Mouse (Mus musculus): Measurements from ENCODE around the gene Setd4. TPM values are rescaled to one million over a fixed set of nuclear protein-coding genes. Genes with fewer than 3 reads are reported as not detected.
"Not testable (repeated sequence)": the region's sequence is repeated elsewhere in the genome, so short reads cannot be mapped to it uniquely, and the experiment has no call there.

Setd4 gene
- 10 to 100 TPM; 34.6 to 43.5 TPM for polyA plus RNA-seq (2017; shearing (Covaris generic))

DNA sequence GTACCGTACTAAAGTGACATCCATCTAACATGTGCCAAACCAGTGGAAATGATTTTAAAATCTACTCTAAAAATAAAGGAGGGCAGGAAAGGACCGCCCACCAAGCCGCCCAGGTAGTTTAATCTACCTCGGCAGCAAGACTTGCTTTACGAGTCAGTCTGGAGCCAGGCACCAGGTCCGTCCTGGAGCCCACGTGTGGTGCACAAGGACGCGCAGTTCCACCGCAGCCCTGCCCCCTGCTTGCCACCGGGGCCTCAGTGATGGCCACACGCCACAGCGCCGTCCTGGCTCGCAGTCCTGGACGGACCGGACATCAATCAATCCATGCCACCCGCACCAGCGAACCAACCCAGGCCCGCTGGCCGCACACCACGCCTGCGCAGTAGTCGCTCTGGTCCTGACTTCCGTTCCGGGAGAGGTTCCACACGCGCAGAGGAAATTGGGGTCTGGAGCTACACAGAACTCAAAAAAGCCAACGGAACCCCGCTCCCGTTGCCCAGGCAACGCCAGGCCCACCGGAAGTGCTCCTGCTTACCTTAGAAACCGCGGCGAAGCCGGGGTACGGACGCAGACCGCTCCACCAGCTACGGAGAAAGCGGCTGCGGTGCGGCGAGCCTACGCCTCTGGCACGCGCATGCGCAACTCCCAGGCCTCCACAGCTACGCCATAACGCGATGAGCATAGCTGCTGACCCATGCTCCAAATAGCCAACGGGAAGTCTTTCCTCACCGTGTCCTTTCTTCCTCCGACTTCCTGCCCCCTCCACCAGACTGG, at the start of gene Setd4:
Gene Setd4 (minus strand): TSS at position 625 of the 774 bp plus-strand sequence.
- ATAC-seq: peak; percentile 79

DNA sequence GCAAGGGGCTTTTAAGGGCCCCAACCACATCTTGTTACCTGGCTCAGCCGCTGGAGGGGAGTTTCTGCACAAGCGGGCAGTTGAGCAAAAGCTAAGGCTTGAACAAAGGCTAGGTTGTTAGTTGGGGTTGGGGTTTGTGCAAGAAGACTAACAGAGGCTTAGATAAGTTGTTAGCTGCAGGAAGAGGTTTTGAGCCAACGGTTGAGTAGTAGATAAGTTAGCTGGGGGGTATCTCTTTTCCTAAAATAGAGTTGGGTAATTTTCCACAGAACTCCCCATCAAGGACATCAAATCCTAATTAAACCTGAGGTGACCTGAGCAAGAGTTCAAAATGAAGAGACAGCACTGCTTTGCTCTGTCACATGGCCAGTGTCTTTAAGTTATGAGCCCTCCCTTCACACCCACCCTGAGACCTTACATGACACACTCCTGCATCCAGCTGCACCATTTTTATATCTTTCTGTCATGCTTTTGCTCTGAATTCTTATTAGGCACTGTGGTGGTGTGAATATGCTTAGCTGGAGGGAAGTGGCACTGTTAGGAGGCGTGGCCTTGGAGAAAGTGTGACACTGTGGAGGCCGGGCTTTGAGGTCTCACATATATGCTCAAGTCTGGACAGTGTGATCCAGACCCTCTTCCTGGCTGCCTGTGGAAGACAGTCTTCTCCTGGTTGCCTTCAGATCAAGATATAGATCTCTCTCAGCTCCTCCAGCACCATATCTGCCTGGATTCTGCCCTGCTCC, 44.7 kb upstream of the Setd4 start:
- ATAC-seq: no peak

DNA sequence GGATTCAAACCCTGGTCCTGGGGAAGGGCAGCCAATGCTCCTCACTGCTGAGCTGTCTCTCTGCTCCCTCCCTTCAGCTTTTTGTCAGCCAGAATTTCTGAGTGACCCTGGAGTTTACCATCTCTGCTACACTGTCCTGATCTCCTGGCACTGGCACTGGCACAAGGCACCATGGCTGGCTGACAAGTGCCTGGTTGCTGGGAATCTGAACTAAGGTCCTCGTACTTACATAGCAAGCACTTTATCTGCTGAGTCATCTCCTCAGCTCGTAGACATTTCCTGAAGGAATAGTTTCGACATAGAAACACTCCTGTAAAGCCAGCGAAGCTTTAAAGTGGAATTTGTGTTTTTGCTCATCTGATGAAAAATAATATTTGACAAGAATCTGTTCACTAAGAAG, 40.1 kb upstream of the Setd4 start:
- no peak for ATAC-seq

DNA sequence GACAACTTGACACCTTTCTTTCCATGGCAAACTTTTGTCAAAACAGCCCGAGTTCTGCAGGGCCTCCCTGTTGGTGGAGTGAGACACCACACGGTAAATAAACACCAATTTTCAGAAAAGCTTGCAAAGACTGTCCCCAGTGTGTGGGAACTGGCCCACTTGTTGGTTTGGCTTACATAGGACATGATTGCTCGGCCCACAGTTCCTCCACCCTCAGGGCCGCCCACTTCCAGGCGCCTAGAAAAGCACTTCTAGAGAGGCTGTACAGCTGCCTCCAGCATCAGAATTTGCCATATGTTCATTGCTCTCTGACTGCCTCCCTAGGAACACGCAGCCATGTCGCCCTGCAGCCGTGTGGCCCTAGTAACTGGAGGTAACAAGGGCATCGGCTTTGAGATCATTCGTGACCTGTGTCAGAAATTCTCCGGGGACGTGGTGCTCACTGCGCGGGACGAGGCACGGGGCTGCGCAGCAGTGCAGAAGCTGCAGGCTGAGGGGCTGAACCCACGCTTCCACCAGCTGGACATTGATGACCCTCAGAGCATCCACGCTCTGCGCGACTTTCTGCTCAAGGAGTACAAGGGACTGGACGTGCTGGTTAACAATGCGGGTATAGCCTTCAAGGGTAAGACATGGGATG, 24.0 kb upstream of the Setd4 start, which contains the start of gene Gm5678:
Gene Gm5678 (plus strand): TSS at position 337 of the 640 bp plus-strand sequence.
- no peak for ATAC-seq

DNA sequence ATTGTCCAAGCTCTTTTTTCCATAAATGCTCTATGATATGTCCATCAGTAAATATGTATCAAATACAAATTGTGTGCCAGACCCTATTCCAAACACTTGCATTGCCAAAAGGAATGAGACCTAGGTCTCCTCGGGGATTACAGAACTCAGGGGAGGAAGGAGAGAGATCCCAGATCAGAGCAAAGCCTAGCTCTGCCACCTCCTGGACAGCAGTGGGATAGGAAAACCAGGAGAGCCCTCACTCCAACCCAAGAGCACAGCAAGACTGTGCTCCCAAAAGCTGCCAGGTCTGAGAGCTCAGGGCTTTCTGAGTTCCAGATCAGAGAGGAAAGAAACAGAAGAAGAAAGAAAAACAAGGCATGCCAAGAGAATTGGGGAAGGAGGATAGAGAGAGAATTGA, 22.9 kb upstream of the Setd4 start:
- ATAC-seq: no peak

DNA sequence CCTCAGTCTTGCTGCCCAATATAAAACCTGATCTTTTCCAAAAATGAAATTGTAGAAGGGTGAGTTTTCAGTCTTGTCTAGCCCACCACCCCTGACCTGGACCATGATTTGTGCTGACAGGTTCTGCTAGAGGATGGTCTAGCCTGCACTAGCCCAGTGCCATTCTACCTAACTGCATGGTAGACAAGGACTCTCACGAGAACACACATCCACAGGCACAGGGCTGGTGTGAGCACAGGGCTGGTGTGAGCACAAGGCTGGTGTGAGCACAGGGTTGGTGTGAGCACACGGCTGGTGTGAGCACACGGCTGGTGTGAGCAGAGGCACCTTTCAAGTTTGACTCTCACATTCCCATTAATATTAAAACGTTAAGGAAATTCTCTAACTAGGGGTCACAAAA, 20.8 kb upstream of the Setd4 start:
- no peak for ATAC-seq

DNA sequence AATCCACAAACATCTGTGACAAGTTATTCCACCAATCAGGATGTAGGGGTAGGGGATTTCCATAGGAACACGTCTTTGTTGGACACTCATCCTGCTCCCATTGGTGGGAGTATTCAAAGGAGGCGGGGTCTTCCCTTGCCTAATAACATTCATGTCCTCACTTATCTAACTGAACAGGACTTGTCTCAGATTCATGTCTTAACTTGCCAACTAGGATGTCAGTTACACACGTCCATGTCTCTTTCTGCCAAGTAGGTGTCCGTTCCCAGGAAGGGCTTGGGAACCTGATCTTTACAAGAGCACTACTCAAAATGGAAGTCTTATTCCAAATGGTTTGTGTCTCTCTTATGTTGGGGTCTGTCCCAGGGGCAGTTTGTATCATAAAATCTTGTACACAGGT, 19.9 kb upstream of the Setd4 start:
- not testable (repeated sequence) for ATAC-seq

DNA sequence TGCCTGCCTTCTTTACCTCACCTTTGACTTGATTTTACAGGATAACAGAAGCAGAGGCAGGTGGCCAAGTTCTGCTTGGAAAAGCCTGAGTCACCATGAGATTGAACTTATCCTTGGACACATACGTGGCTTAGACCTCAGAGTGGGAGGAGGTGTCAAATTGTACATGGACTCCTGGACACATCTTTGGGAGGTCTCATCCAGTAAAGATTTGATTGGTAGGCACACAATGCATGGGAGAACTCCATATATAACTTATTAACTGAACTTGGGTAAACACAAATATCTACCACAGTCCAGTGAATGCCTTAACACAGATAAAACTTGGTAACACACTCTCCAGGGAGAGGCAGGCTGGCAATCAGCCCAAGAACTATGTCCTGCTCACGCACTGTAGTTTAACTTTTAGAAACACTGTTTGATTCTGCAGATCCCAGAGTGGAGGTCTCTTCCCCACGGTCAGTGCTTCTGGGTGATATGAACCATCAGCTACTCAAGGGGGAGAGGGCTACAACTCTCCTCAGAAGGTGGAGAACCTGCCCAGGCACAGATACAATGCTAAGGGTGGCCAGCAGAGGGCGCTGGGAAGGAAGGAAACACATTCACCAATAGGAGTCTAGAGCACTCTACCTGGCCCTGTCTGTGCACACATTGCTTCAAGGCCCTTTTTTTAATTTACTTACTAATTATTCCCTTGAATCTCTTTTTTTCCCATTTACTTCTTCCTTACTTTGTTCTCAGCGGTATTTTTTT, 11.4 kb upstream of the Setd4 start:
- peak; percentile 91 for ATAC-seq

DNA sequence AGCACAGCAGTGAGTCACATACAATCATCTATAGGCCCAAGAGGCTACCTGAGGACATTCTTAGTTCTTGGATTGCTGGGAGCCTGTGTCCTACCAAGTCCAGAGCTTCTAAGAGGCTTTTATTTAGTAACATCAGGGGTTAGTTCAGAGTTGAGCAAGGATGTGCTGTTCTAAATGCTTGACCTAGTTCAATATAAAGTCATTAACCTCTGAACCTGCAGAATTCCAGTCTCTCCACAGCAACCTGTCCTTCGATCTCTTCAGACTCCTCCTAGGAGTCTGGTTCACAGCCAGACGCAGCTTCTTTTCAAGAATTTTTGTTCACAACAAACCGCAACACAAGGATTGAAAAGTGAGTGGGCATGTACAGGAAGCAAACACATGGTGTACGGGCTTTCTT, 7.1 kb upstream of the Setd4 start:
- ATAC-seq: no peak

DNA sequence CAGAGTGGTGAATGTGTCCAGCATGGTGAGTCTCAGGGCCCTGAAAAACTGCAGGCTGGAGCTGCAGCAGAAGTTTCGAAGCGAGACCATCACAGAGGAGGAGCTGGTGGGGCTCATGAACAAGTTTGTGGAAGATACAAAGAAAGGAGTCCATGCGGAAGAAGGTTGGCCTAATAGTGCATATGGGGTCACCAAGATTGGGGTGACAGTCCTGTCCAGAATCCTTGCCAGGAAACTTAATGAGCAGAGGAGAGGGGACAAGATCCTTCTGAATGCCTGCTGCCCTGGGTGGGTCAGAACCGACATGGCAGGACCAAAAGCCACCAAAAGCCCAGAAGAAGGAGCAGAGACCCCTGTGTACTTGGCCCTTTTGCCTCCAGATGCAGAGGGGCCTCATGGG, 5.9 kb upstream of the Setd4 start:
- ATAC-seq: no peak

DNA sequence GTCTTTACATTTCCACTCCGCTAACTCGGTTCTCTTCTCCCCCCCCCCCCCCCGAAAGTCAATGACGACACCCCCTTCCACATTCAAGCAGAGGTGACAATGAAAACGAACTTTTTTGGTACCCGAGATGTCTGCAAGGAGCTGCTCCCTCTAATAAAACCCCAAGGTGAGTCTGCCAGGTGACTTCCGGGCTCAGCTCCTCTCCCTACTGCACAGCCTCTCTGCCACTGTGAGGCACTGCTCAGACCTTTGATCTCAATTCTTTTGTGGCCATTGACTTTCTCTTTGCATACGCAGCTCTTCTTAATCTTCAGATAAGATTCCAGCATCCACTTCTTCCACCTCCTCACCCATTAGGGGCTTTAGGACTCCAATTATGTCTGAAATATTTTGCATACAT, 4.9 kb upstream of the Setd4 start:
- ATAC-seq: no peak

DNA sequence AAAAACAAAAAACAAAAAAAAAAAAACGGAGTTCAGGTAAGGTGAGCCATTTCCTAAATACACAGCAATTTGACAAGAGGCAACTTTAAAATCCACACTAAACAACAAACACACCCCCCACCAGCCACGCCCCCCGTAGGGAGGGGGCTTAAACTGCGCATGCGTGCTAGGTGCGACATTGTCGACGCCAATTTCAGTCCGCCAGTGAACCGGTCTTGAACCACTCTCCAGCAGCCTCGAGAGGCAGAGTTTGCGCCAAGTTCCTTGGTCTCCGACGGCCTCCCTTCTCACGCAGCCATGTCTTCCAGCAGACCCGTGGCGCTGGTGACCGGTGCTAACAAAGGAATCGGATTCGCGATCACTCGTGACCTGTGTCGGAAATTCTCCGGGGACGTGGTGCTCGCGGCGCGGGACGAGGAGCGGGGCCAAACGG, 3.8 kb upstream of the Setd4 start:
- ATAC-seq: peak; percentile 60

DNA sequence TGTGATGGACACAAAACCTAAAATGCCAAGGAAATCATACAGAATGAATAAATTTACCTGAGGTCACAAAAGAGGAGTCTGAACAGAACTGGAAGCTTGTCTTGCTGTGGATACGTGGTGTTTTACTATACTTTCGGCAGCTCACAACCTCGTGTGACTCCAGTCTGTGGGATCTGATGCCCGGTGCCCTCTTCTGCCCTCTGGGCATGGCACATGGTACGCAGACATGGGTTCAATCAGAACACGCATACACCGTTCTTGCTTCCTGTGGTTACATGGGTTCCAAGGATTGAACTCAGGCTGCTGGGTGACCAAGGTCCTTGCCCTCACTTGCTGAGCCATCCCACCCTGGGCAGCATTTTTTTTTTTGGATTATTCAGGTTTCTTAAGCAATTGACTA, 2.3 kb upstream of the Setd4 start:
- ATAC-seq: no peak

DNA sequence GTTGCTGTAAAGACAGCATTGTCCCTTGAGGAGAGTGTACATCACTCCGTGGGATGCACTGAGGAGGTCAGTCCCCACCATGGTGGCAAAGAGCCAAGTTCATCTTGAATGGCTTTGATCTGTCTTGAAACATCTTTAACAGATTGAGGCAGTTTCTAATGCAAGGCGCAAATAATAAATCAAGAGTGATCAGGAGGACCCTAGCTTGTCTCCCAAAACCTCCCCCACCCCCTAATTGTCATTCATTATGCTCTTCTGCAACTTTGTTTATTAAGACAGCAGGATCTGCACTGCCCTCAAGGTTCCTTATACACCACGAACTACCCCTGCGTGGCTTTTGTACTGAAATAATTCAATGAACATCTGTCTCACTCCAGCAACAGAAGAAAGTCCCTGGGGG, 1.7 kb upstream of the Setd4 start, which contains the start of gene Cbr1:
Gene Cbr1 (plus strand): TSS at position 301 of the 400 bp plus-strand sequence.
- no peak for ATAC-seq

DNA sequence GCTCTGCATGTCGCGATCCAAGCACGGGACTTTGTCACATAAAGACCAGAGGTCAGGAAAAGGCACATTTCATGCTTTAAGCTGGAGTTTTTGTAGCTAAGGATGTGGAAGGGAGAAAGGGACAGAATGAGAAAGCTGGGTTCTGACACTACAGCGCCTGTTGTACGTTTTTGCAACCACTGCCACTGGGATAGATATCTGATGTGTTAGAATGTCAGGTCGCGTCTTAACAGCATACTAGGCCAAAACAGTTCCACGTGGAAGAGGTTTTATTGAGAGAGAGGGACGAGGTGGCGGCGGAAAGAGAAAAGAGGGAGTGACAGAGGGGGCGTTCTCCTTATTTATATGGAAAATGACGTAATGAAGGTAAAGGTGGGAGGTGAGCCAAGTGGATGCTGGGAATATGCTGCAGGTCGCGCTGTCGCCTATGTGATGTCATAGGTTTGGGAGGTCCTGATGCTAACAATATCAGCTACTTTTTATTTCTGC, 662 bp upstream of the Setd4 start:
- ATAC-seq: no peak

DNA sequence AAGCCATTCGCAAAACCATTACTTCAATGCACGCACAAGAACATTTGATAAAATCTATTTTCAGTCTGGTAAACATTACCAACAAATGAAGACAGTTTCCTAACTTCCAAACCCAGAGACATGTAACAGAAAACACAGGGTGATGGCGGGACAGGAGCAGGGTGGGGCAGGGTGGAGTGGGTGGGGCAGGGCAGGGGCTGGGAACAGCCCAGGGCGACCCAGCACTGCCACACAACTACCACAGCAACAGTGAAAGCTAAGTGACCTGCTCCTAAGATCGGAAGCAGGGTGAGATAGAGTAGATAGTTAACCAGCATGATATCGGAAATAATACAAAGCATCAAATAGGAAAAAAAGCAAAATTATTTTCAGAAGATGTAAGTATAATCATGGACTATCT, 4.4 kb downstream of the Setd4 start:
- no peak for ATAC-seq

DNA sequence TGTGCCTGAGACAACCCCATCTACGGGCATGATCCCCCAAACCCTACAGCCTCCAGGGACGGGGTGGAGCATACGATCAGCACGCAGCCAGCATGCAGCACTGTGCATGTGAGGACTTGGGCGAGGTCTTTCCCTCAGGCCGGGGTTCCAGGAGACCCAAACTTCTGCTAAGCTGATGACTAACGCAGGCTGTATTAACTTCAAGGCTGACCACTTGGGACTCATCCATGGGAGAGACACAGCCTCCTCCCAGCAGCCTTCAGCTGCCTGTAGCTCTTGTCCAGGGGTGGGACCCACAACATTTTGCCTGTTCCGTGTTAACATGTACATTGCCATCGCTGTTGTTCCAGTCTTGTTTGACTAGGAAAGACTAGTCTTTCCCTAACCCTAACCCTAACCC, 6.3 kb downstream of the Setd4 start:
- ATAC-seq: no peak

DNA sequence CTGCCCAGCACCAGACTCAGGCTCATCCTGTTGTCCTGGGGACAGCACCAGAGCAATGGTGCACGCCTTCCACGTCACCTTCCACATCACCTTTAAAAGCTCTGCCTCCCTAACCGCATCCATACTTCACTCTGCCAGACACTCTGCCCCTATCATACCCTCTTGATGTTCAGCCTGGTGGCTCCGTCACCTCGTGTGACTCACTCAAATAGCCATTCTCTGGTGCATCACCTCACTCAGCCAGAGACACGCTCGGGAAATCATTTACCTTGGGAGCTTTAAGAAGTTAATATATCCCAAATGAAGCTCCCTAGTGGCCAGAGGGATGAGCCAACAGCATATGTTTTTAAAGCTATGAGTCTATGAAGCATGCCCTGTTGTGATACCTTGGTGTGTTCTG, 7.1 kb downstream of the Setd4 start:
- ATAC-seq: no peak

DNA sequence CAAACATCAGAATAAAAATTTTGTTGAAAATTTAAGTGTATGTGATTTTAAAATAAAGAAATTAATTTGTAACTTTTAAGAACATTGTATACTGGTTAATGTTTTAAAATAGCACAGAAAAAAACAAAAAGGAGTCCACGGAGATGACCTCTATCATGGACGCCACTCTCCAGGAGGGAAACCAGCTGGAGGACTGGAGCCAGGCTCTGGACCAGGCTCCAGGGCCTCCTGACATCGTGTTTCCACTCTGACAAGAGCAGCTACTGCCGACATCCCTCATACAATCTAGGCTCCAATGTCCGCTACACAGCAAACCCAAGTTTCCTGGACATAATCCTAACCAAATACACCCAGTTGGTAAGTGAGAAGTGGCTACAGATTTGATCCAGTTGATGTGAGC, 8.1 kb downstream of the Setd4 start:
- no peak for ATAC-seq

DNA sequence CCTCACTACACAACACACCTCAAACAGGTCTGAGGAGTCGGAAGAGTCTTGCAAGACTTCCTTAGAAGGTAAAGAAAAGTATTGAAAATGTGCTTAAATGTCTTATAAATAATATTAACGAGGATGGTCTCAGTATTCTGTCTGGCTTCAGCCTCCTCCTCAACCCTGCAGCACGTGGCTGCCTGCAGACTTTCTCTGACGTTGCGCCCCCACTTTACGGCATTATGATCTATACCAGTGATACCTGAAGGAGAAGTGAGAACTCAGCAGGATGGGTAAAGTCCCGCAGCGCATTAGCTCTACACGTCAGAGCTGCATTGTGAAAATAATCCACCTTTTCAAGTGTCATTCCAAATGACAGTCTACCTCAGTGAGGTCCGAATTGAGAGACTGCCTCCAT, 9.4 kb downstream of the Setd4 start:
- no peak for ATAC-seq

DNA sequence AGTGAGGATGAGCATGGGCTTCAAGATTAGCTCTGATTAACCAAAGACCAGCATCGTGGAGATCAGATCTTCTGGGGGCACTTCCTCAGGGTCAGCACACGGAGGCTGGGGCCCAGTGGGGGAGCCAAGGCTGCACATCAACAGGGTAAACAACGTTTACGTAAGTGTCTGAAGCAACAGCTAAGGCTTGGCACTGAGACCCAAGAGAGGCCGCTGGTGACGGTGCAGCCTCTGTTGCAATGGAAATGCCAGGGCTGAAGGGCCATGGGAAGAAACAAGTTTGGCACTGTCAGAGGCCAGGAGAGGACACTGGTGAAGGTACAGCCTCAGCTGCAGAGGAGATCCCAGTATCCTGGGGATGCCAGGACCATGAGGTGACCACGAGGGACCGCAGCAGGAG, 10.5 kb downstream of the Setd4 start:
- ATAC-seq: no peak

DNA sequence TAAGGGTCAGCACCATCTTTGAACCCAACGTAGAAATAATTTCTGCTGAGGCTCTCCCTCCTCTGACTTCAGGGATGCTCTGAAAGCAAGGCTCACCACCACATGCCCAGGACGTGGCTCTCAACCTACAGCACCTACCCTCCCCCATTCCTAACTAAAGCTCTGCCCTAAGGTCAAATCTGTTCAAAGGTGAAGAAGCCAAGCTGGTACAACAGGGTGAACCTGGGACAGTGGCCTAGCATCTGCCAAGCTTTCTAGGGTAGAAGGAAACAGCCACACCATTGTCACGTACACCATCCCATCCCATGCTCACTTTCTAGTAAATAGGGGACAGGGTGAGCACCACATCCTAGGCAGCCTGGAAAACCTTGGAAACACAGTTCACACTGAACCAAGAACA, 11.2 kb downstream of the Setd4 start:
- no peak for ATAC-seq

Measured in CD4-positive, CD25-positive, alpha-beta regulatory T cell, adult 4 months (primary cell).